Mouse (Mus musculus): ENCODE measurements around the gene Marcksl1. TPM values are rescaled to one million over a fixed set of nuclear protein-coding genes. Genes with fewer than 3 reads are reported as not detected.

Marcksl1 gene
- polyA plus RNA-seq, 1 experiment from 2014 or later, result 195 TPM

Small RNAs within 50 kb of the gene (microRNA-seq; reads per million reads assigned to microRNA genes)
- not detected for gene Mir8119

Other genes starting within 250 kb of the Marcksl1 start
- gene Sync, start 226.0 kb upstream of the Marcksl1 start, polyA plus RNA-seq (2016; fragmentation: Nextera tagmentation; extraction: Ambion mirVana), result 0.13 and 0.24 TPM in 2 replicates
- gene Rbbp4, start 178.2 kb upstream of the Marcksl1 start, polyA plus RNA-seq (2016; fragmentation: Nextera tagmentation; extraction: Ambion mirVana), result 292 and 306 TPM in 2 replicates
- 31.1 and 38.9 TPM in 2 replicates for gene Zbtb8os, start 177.9 kb upstream of the Marcksl1 start, polyA plus RNA-seq (2016; fragmentation: Nextera tagmentation; extraction: Ambion mirVana)
- 3.1 TPM in 2 replicates for gene Zbtb8a, start 135.5 kb upstream of the Marcksl1 start, polyA plus RNA-seq (2016; fragmentation: Nextera tagmentation; extraction: Ambion mirVana)
- gene Zbtb8b, start 72.7 kb upstream of the Marcksl1 start, polyA plus RNA-seq (2016; fragmentation: Nextera tagmentation; extraction: Ambion mirVana), result 1.3 and 1.5 TPM in 2 replicates
- gene Bsdc1, start 52.0 kb upstream of the Marcksl1 start, polyA plus RNA-seq (2016; fragmentation: Nextera tagmentation; extraction: Ambion mirVana), result 36.7 and 37.4 TPM in 2 replicates
- gene Tssk3, start 22.6 kb upstream of the Marcksl1 start, polyA plus RNA-seq (2016; fragmentation: Nextera tagmentation; extraction: Ambion mirVana), result not detected in 2 replicates
- not detected in 2 replicates for gene Fam229a, start 22.4 kb upstream of the Marcksl1 start, polyA plus RNA-seq (2016; fragmentation: Nextera tagmentation; extraction: Ambion mirVana)
- gene Hdac1, start 29.1 kb downstream of the Marcksl1 start, polyA plus RNA-seq (2016; fragmentation: Nextera tagmentation; extraction: Ambion mirVana), result 140 and 145 TPM in 2 replicates
- gene Lck, start 60.1 kb downstream of the Marcksl1 start, polyA plus RNA-seq (2016; fragmentation: Nextera tagmentation; extraction: Ambion mirVana), result 4.1 and 5.1 TPM in 2 replicates
- gene Fam167b, start 65.0 kb downstream of the Marcksl1 start, polyA plus RNA-seq (2016; fragmentation: Nextera tagmentation; extraction: Ambion mirVana), result 6.3 and 7.9 TPM in 2 replicates
- 219 and 226 TPM in 2 replicates for gene Eif3i, start 87.1 kb downstream of the Marcksl1 start, polyA plus RNA-seq (2016; fragmentation: Nextera tagmentation; extraction: Ambion mirVana)
- 147 and 159 TPM in 2 replicates for gene Tmem234, start 87.1 kb downstream of the Marcksl1 start, polyA plus RNA-seq (2016; fragmentation: Nextera tagmentation; extraction: Ambion mirVana)
- gene Dcdc2b, start 100.7 kb downstream of the Marcksl1 start, polyA plus RNA-seq (2016; fragmentation: Nextera tagmentation; extraction: Ambion mirVana), result 0.51 and 1.3 TPM in 2 replicates
- gene Iqcc, start 105.5 kb downstream of the Marcksl1 start, polyA plus RNA-seq (2016; fragmentation: Nextera tagmentation; extraction: Ambion mirVana), result 14.7 and 16.5 TPM in 2 replicates
- 16.6 and 19.9 TPM in 2 replicates for gene Ccdc28b, start 110.4 kb downstream of the Marcksl1 start, polyA plus RNA-seq (2016; fragmentation: Nextera tagmentation; extraction: Ambion mirVana)
- gene Txlna, start 127.5 kb downstream of the Marcksl1 start, polyA plus RNA-seq (2016; fragmentation: Nextera tagmentation; extraction: Ambion mirVana), result 45.4 and 45.7 TPM in 2 replicates
- 10.0 and 10.3 TPM in 2 replicates for gene Kpna6, start 159.2 kb downstream of the Marcksl1 start, polyA plus RNA-seq (2016; fragmentation: Nextera tagmentation; extraction: Ambion mirVana)
- 4.9 and 6.0 TPM in 2 replicates for gene Tmem39b, start 183.3 kb downstream of the Marcksl1 start, polyA plus RNA-seq (2016; fragmentation: Nextera tagmentation; extraction: Ambion mirVana)
- 59.4 and 60.2 TPM in 2 replicates for gene Khdrbs1, start 228.7 kb downstream of the Marcksl1 start, polyA plus RNA-seq (2016; fragmentation: Nextera tagmentation; extraction: Ambion mirVana)

Measured in liver, embryonic 12.5 days (tissue).